Mouse (Mus musculus) bone marrow, adult 2 months (tissue): ENCODE data around the gene Tfr2. TPM values are rescaled to one million over a fixed set of nuclear protein-coding genes. Genes with fewer than 3 reads are reported as not detected.

Source experiments
- H3K27ac ChIP-seq: fragments of 200-500 bp; 2 replicates; pipeline ENCODE4 v1.5.1; 2012; ENCODE audit warnings: low read depth, mild to moderate bottlenecking, control low read depth, inconsistent platforms, low read length; ENCODE audit not compliant: control insufficient read depth, poor library complexity, insufficient read depth
- H3K4me1 ChIP-seq: fragments of 200-500 bp; 2 replicates; pipeline ENCODE4 v1.6.1; 2011; ENCODE audit warnings: low read length; ENCODE audit not compliant: control insufficient read depth, insufficient read depth
- H3K4me3 ChIP-seq: fragments of 200-500 bp; replicated peaks from 2 replicates; pipeline ENCODE3; 2011; ENCODE audit warnings: mild to moderate bottlenecking, low read depth, low read length, control low read depth; ENCODE audit not compliant: control insufficient read depth
- CTCF ChIP-seq: fragments of 200-500 bp; IDR thresholded peaks from 2 replicates; pipeline ENCODE4 v1.5.1; 2011; ENCODE audit warnings: low read length, control low read depth; ENCODE audit not compliant: control insufficient read depth, insufficient read depth
- POLR2A ChIP-seq: fragments of 200-500 bp; IDR thresholded peaks from 2 replicates; pipeline ENCODE4 v1.6.1; 2011; ENCODE audit warnings: low read depth, mild to moderate bottlenecking, control low read depth, low read length, borderline replicate concordance; ENCODE audit not compliant: control insufficient read depth
- WGBS: fragments of 180-500 bp; shearing (Covaris S2); methylation state at CpG from one replicate; pipeline ENCODE4 v1.1.7; 2018; 5-methylcytosine and 5-hydroxymethylcytosine counted together
- polyA plus RNA-seq: library from polyadenylated mRNA; stranded (reverse); fragments of >200 nt; gene quantifications from 2 replicates; pipeline ENCODE4 v1.2.4, GENCODE M21; 2011; ENCODE audit warnings: low replicate concordance; ENCODE audit not compliant: missing spikeins, insufficient read depth, insufficient read length

Gene Tfr2
- 25.9 and 51.0 TPM in 2 replicates for polyA plus RNA-seq

GRCm38 (mm10) chr5:137569665-137570064, at the start of gene Tfr2:
Gene Tfr2 (plus strand): TSS chr5:137569840.
- WGBS: 2% methylated on average over 9 of the region's 9 CpGs
- no peaks in the 10 kb centered on the region; the same call in 1 of the 2 replicates for H3K4me1 ChIP-seq
- peak within 1 kb of the TSS; percentile 48 for H3K4me3 ChIP-seq
- peak within 1 kb of the TSS; percentile 67; the same call in 1 of the 2 replicates for H3K27ac ChIP-seq
- no peak for TF ChIP-seq POLR2A
- no peak for TF ChIP-seq CTCF

DNA sequence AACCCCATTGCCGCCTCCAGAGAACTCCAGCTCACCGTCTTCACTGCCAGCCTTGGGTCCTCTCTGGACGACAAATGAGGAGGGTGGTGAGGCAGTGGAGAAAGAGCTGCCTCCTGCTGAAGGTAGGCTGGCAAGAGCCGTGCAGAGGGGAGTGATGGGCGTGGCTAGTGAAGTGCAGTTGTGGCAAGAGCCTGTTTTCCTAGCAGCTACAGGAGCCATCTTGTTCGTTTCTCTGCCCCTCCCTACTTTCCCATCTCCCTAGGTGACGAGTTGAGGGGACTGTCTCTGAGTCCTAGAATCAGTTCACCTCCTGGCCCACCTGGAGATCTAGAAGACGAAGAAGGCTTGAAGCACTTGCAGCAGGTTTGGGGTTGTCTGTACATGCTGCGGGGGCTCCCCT, 47.8 kb upstream of the Tfr2 start:
- WGBS: 81% methylated on average over 9 of the region's 9 CpGs
- Histone ChIP-seq H3K27ac (no peak overlapping the region), H3K4me1 (no peaks in the 10 kb centered on the region), H3K4me3 (no peak overlapping the region)
- TF ChIP-seq CTCF (no peak), POLR2A (no peak)

GRCm38 (mm10) chr5:137522711-137523110, 46.9 kb upstream of the Tfr2 start:
- H3K4me3 ChIP-seq: no peak overlapping the region
- no peaks in the 10 kb centered on the region for H3K4me1 ChIP-seq
- no peak overlapping the region for H3K27ac ChIP-seq
- WGBS: 86% methylated on average over 11 of the region's 11 CpGs
- no peak for TF ChIP-seq POLR2A

DNA sequence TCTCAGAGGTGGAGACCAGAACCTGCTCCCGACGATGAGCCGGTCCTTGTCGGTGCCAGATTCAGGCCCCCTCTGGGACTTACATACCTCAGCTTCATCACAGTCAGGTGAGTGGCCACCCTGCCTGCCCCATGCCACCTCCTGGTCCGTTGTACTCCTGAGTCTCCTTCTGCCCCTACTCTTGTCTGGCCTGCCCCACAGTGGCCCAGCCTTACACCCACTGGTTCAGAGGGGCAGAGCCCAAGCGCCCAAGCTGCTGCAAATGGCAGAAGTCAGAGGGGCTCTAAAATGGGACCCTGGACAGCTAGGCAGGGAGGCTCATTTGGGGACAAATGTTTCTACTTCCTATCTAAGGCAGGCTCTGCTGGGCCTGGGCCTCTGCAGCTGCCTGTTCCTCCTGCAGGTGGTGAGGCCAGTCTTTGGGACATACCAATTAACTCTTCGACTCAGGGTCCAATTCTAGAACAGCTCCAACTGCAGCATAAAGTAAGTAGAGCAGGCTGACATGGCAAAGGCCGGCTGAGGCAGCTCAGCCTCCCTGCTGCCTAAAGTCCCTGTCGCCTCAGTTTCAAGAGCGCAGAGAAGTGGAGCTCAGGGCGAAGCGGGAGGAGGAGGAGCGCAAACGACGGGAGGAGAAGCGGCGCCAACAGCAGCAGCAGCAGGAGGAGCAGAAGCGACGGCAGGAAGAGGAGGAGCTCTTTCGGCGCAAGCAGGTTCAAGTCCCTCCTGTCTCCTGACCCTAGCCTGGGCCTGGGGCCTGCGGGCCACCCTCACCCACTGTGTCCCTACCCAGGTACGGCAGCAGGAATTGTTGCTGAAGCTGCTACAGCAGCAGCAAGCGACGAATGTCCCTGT, 46.0 kb upstream of the Tfr2 start:
- Histone ChIP-seq H3K27ac (no peak overlapping the region; the same call in 1 of the 2 replicates), H3K4me3 (no peak overlapping the region), H3K4me1 (no peaks in the 10 kb centered on the region)
- no peak for TF ChIP-seq POLR2A
- no peak for TF ChIP-seq CTCF
- 90% methylated on average over 25 of the region's 25 CpGs for WGBS

DNA sequence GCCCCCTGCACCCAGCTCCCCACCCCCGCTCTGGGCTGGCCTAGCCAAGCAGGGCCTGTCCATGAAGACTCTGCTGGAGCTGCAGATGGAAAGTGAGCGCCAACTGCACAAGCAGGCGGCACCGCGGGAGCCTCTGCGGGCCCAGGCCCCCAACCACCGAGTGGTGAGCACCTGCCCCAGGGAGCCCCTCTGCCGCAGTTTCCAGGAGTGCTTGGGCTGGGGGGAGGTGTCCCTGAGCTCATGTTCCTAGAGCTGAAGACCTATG, 45.5 kb upstream of the Tfr2 start:
- WGBS: 93% methylated on average over 8 of the region's 8 CpGs
- TF ChIP-seq POLR2A: no peak
- no peak for TF ChIP-seq CTCF
- H3K4me1 ChIP-seq: no peaks in the 10 kb centered on the region; the same call in 1 of the 2 replicates
- H3K4me3 ChIP-seq: no peak overlapping the region
- no peak overlapping the region for H3K27ac ChIP-seq

DNA sequence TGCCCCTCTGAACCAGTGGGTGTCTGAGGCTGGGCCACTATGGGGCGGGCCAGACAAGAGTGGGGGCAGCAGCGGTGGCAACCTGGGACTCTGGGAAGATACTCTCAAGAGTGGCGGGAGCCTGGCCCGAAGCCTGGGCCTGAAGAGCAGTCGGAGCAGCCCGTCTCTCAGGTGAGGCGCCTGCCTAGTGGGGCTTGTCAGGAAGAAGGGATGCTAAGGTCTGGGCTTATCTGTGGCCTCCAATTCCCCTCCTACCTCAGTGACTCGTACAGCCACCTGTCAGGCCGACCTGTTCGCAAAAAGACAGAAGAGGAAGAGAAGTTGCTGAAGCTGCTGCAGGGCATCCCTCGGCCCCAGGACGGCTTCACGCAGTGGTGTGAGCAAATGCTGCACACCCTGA, 45.0 kb upstream of the Tfr2 start:
- Histone ChIP-seq H3K27ac (peak overlapping the region; percentile 26; the same call in 1 of the 2 replicates), H3K4me3 (no peak overlapping the region), H3K4me1 (no peaks in the 10 kb centered on the region; the same call in 1 of the 2 replicates)
- 83% methylated on average over 13 of the region's 13 CpGs for WGBS
- TF ChIP-seq CTCF: no peak
- no peak for TF ChIP-seq POLR2A

DNA sequence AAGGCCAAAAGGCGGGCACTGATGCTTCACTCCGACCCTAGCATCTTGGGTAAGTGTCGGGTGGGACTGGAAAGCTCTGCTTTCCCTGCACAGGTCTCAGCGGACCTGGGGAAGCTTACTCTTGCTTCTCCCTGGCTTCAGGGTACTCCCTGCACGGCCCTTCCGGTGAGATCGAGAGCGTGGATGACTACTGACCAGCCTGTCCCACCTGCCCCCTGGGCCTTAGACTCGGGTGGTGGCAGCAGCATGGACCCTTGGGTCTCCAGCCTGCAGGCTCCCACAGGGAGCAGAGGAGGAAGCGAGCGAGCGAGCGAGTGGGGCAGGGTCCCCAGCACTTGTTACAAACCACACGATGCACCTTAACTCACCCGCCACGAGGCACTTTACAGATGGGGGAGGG, 44.1 kb upstream of the Tfr2 start:
- 79% methylated on average over 16 of the region's 16 CpGs for WGBS
- Histone ChIP-seq H3K4me3 (no peak overlapping the region), H3K27ac (no peak overlapping the region), H3K4me1 (no peaks in the 10 kb centered on the region; the same call in 1 of the 2 replicates)
- no peak for TF ChIP-seq CTCF

DNA sequence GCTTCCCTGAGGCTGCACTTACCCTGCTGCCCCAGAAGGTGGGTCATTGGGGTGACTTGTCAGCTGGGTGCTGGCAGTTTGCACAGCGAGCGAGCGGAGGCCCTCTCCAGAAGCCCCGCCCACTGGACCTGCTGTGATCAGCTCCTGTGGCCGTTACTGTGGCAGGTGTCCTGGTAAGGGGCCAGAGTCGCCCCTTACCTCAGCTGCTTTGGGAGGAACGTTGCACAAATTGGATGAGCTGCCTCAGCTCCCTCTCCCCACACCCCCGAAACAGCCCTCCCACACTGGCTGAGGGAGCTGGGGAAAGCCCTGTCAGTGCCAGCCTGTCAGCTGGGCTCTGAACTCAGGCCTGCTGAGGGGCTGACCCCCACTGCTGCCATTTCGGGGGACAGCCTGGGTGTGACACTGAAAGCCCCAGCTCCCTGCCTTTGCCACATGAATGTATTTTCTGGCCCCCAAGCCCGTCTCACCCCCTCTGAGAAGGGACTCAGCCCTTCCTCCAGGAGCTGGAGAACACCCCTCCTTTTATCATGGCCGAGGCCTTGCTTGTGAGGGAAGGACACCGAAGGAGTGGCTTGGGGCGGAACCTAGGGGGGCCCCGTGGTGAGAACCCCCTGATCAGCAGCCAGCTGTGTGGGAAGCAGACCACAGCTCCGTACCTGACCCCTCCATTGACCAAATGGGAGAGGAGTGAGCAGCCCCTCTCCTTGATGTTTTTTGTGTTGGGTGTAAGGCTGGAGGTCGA, 43.3 kb upstream of the Tfr2 start:
- Histone ChIP-seq H3K27ac (peak overlapping the region; percentile 24; the same call in 1 of the 2 replicates), H3K4me3 (no peak overlapping the region), H3K4me1 (no peaks in the 10 kb centered on the region; the same call in 1 of the 2 replicates)
- TF ChIP-seq POLR2A: no peak
- TF ChIP-seq CTCF: no peak
- WGBS: 39% methylated on average over 16 of the region's 16 CpGs
